Mouse (Mus musculus): Measurements from ENCODE around the gene Ascc2.

Gene Ascc2

GRCm38 (mm10) chr11:4637534-4638234, at the start of gene Ascc2:
Ascc2 (plus strand) TSS chr11:4637747.
- CTCF ChIA-PET = interaction anchor here in 2 of 4 experiments (0.6 to 1.4 kb wide), 7 partner anchors 32 to 880 kb away, joined by 3 to 6 read pairs (median 3); no protein-coding TSS in a partner anchor

GRCm38 (mm10) chr11:4591811-4592210, 45.7 kb upstream of the Ascc2 start:
- ChIA-PET CTCF (interaction anchor here in 1 of 4 experiments (0.6 kb wide), 1 partner anchor 265 kb away, joined by 3 read pairs; no protein-coding TSS in a partner anchor), POLR2A (interaction anchor here in 2 of 4 experiments (1.1 to 2.0 kb wide), 4 partner anchors 14 to 73 kb away, joined by 3 to 5 read pairs (median 3); partner anchors contain the start of gene Ascc2 (in 1 of the 2))

More at GRCm38 (mm10) chr11:4637534-4638234, at the start of gene Ascc2:
- POLR2A ChIA-PET = interaction anchor here (0.6 to 2.9 kb wide), 74 partner anchors 8 to 461 kb away, joined by 3 to 23 read pairs (median 4); partner anchors contain the start of genes Mtmr3 (in 3 of the 4), Ewsr1 (in 1 of the 4), Nf2 (in 1 of the 4) and Uqcr10 (in 1 of the 4)

- ChIA-PET POLR2A (interaction anchor here in 3 of 4 experiments (0.7 to 3.7 kb wide), 24 partner anchors 9 to 552 kb away, joined by 3 to 31 read pairs (median 4); partner anchors contain the start of genes Ascc2 (in 3 of the 3), Zmat5 (in 2 of the 3) and Uqcr10 (in 1 of the 3)), CTCF (interaction anchor here in 1 of 4 experiments (0.6 kb wide), 1 partner anchor 244 kb away, joined by 3 read pairs; no protein-coding TSS in a partner anchor)
These were observed 44.1 kb upstream of the Ascc2 start for GRCm38 (mm10) chr11:4593491-4593848.

GRCm38 (mm10) chr11:4593849-4594607, 43.5 kb upstream of the Ascc2 start:
- POLR2A ChIA-PET = interaction anchor here (0.6 to 3.7 kb wide), 49 partner anchors 9 to 564 kb away, joined by 3 to 31 read pairs (median 3); partner anchors contain the start of genes Ascc2 (in 3 of the 4), Zmat5 (in 2 of the 4) and Uqcr10 (in 1 of the 4)

GRCm38 (mm10) chr11:4594608-4595500, 42.7 kb upstream of the Ascc2 start, which contains the start of gene Mtmr3:
Mtmr3 (minus strand) TSS chr11:4594863.
- ChIA-PET CTCF (interaction anchor here in 3 of 4 experiments (0.6 to 1.1 kb wide), 6 partner anchors 9 to 1292 kb away, joined by 3 read pairs; no protein-coding TSS in a partner anchor), POLR2A (interaction anchor here (0.5 to 3.7 kb wide), 47 partner anchors 8 to 563 kb away, joined by 3 to 31 read pairs (median 3); partner anchors contain the start of genes Ascc2 (in 3 of the 4), Uqcr10 (in 1 of the 4) and Zmat5 (in 1 of the 4))

More at GRCm38 (mm10) chr11:4593849-4594607, 43.5 kb upstream of the Ascc2 start:
- CTCF ChIA-PET = interaction anchor here in 3 of 4 experiments (0.6 to 1.1 kb wide), 7 partner anchors 10 to 1292 kb away, joined by 3 read pairs; no protein-coding TSS in a partner anchor

GRCm38 (mm10) chr11:4598411-4598810, 39.1 kb upstream of the Ascc2 start:
- CTCF ChIA-PET = no interaction called here
- POLR2A ChIA-PET = no interaction called here

- ChIA-PET POLR2A (no interaction called here), CTCF (no interaction called here)
These were observed 37.6 kb upstream of the Ascc2 start for GRCm38 (mm10) chr11:4599916-4600315.

- ChIA-PET POLR2A (interaction anchor here in 3 of 4 experiments (0.6 to 3.9 kb wide), 11 partner anchors 8 to 632 kb away, joined by 3 to 23 read pairs (median 5); partner anchors contain the start of genes Ascc2 (in 1 of the 3) and Mtmr3 (in 1 of the 3)), CTCF (interaction anchor here in 1 of 4 experiments (1.5 kb wide), 1 partner anchor 11 kb away, joined by 4 read pairs; no protein-coding TSS in a partner anchor)
These were observed 35.7 kb upstream of the Ascc2 start for GRCm38 (mm10) chr11:4601890-4602289.

GRCm38 (mm10) chr11:4602691-4603441, 34.7 kb upstream of the Ascc2 start:
- POLR2A ChIA-PET = interaction anchor here (0.6 to 3.9 kb wide), 28 partner anchors 8 to 1168 kb away, joined by 3 to 31 read pairs (median 4); partner anchors contain the start of genes Ascc2 (in 2 of the 4), Mtmr3 (in 2 of the 4), Gm11032 (in 1 of the 4) and Morc2a (in 1 of the 4)
- CTCF ChIA-PET = interaction anchor here in 2 of 4 experiments (0.7 to 1.5 kb wide), 3 partner anchors 8 to 311 kb away, joined by 3 to 4 read pairs (median 4); partner anchors contain the start of gene Mtmr3 (in 1 of the 2)

- POLR2A ChIA-PET = interaction anchor here in 2 of 4 experiments (0.8 to 3.9 kb wide), 8 partner anchors 10 to 95 kb away, joined by 3 to 31 read pairs (median 12); partner anchors contain the start of genes Mtmr3 (in 2 of the 2), Ascc2 (in 1 of the 2) and Gm11032 (in 1 of the 2)
- CTCF ChIA-PET = no interaction called here
These were observed 33.1 kb upstream of the Ascc2 start for GRCm38 (mm10) chr11:4604441-4604840.

- POLR2A ChIA-PET = interaction anchor here in 3 of 4 experiments (0.5 to 3.9 kb wide), 31 partner anchors 9 to 216 kb away, joined by 3 to 31 read pairs (median 4); partner anchors contain the start of genes Ascc2 (in 3 of the 3), Mtmr3 (in 3 of the 3), Gm11032 (in 1 of the 3) and Uqcr10 (in 1 of the 3)
- CTCF ChIA-PET = interaction anchor here in 3 of 4 experiments (0.5 to 1.0 kb wide), 6 partner anchors 32 to 370 kb away, joined by 3 to 11 read pairs (median 4); partner anchors contain the start of gene Ascc2 (in 1 of the 3)
These were observed 32.1 kb upstream of the Ascc2 start for GRCm38 (mm10) chr11:4605414-4605813.

- ChIA-PET CTCF (interaction anchor here in 1 of 4 experiments (1.0 kb wide), 1 partner anchor 155 kb away, joined by 11 read pairs; no protein-coding TSS in a partner anchor), POLR2A (interaction anchor here (0.6 to 2.2 kb wide), 10 partner anchors 12 to 721 kb away, joined by 3 to 25 read pairs (median 4); partner anchors contain the start of genes Gm11032 (in 1 of the 4) and Mtmr3 (in 1 of the 4))
These were observed 31.0 kb upstream of the Ascc2 start for GRCm38 (mm10) chr11:4606541-4606940.

- CTCF ChIA-PET = interaction anchor here in 1 of 4 experiments (0.6 kb wide), 1 partner anchor 149 kb away, joined by 3 read pairs; no protein-coding TSS in a partner anchor
- POLR2A ChIA-PET = interaction anchor here in 3 of 4 experiments (0.7 to 3.4 kb wide), 9 partner anchors 9 to 121 kb away, joined by 3 to 14 read pairs (median 4); partner anchors contain the start of gene Ascc2 (in 1 of the 3)
These were observed 25.6 kb upstream of the Ascc2 start for GRCm38 (mm10) chr11:4611904-4612303.

- POLR2A ChIA-PET = interaction anchor here in 1 of 4 experiments (0.5 to 1.7 kb wide), 4 partner anchors 12 to 25 kb away, joined by 3 to 8 read pairs (median 4); no protein-coding TSS in a partner anchor
- CTCF ChIA-PET = no interaction called here
These were observed 17.5 kb upstream of the Ascc2 start, which contains the start of gene Gm11032 for GRCm38 (mm10) chr11:4620017-4620485. Gm11032 (plus strand) TSS chr11:4620067.

GRCm38 (mm10) chr11:4620501-4621108, 16.9 kb upstream of the Ascc2 start:
- ChIA-PET POLR2A (interaction anchor here in 1 of 4 experiments (0.5 to 1.7 kb wide), 4 partner anchors 13 to 24 kb away, joined by 3 to 8 read pairs (median 4); no protein-coding TSS in a partner anchor), CTCF (no interaction called here)

Data from embryonic stem cell, embryonic (primary cell).